Mouse (Mus musculus) urinary bladder, postnatal 36 days (tissue): Measurements from ENCODE around the gene Apc2.
"Not testable (repeated sequence)": the region's sequence is repeated elsewhere in the genome, so short reads cannot be mapped to it uniquely, and the experiment has no call there.

ENCODE experiments used
- DNase-seq, 2 experiments: peaks; one replicate each; pipeline ENCODE4 v3.0.0; 2022; ENCODE audit warnings: low spot score in 2 of 2, mixed read lengths in 1 of 2

Apc2 gene

DNA sequence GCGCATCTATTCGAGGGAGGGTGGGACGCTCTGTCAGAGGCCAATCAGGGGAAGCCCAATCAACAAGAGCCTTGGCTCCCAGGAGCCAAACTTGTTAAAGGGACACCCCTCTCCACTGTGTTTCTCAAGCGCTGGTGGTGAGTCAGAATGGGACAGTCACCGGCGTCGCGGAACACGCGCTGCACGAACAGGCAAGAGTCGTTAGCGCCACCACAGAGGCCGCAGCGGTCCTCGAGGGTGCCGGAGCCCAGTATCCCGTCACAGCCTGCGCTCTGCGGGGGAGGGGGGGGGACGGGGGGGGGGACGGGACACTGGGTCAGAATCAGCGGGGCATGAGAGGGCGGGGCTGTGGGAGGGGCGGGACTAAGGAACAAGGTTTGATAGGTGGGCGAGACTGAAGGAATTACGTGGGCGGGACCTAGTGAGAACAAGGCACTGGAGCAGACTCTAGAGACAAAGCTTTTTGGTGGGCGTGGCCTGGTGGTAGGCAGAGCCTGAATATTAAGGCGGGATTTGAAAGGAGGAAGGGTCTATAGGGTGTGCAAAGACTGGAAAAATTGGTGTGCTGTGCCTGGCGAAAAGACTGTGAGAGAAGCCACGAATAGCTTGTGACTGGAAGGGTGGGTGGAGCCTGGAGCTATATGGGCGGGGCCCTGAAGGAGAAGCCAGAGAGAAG is 47.1 kb downstream of the Apc2 start:
- peak; percentile 40 to 68 for DNase-seq

DNA sequence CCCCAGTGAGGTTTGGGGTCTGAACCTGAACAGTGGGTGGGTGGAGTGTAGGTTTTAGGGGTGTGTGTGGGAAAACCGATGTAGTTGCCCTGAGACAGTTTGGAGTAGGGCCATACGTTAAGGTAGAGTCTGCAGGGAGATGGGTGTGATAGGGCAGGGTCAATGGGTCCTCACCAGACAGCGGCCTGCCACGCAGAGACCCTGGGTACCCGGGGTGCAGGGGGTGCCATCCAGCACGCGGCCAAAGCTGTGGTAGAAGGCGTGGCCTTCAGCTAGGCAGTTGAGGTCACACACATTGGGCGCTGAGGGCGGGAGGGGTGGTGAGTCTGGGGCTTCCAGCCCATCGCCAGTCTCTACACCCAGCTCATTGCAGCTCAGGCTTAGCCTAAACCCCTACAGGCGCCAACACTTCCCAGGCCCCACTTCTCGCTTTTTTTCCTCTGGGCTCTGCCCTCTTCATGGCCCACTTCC is 47.7 kb downstream of the Apc2 start:
- no peak for DNase-seq

DNA sequence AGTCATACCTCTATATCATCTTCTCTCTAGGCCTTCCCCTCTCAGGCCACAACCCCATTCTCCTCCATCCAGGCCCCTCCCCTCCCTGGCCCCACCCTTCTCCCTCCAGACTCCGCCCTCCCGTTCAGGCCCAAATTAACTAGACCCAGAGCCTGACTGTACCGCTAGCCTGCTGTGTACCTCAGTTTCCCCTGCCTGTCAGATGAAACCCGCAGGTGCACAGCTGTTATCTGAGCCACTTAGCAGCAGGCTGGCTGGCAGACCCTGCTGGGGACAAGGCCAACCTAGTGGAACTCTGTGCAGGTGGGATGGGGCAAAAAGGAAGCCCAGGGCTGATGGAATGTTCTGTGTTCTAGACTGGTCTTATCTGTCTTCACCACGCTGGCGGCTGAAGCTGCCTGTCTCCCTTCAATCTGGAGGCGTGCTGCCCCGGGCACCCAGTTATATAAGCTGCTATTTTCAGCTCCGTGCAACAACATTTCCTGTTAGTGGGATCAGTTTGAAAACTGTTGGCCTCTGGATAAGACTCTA is 48.4 kb downstream of the Apc2 start:
- peak in 1 of 2 experiments; percentile 33 for DNase-seq

DNA sequence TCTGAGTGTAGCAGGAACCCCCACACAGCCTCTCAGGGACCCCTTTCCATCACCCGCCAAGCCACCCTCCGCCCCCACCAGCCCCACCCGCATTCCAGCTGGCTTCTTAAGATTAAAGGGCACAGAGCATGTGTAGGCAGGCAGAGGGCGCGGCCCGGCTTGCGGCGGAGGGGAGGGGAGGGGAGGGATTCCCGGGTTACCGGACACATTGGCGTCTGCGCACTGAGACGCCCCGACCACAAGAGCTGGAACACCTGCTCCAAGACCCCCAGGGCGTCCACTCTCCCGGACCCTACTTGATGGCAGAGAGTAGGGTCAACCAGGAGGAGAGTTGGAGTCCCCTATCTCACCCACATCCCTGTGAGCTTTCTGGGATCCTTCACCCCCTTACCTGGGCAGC is 49.3 kb downstream of the Apc2 start:
- DNase-seq, result peak in 1 of 2 experiments; percentile 55

DNA sequence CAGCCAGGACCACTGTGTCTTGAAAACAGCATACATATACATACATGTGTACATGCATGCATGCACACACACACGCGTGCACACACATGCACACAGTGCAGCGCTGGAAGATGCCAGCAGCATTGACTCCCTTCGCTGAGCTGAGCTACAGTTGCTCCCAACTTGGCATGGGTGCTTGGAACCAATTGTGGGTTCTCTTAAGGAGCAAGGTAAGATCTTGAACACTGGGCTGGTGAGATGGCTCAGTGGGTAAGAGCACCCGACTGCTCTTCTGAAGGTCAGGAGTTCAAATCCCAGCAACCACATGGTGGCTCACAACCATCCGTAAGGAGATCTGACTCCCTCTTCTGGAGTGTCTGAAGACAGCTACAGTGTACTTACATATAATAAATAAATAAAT is 50.2 kb downstream of the Apc2 start:
- DNase-seq, result not testable (repeated sequence)

DNA sequence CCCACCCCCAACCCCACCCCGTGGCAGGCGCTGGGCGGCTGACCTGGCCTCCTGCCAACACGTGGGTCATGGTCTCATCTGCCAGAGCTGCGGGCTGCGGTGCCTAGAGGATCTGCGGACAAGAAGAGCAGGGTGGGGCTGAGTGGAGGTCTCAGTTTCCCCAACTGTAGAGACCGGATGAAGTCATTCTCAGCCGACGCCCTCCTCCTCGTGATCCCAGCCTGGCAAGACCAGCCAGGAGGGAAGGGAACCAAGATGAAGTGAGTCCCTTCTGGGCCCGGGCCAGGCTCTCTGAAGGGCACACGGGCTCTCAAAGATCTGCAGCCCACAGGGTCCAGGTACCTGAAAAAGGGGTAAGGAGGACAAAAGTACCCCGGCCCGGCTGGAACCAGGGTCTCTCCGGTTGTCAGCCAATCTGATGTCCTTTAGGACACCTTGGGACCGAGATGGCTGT is 51.8 kb downstream of the Apc2 start:
- no peak for DNase-seq

DNA sequence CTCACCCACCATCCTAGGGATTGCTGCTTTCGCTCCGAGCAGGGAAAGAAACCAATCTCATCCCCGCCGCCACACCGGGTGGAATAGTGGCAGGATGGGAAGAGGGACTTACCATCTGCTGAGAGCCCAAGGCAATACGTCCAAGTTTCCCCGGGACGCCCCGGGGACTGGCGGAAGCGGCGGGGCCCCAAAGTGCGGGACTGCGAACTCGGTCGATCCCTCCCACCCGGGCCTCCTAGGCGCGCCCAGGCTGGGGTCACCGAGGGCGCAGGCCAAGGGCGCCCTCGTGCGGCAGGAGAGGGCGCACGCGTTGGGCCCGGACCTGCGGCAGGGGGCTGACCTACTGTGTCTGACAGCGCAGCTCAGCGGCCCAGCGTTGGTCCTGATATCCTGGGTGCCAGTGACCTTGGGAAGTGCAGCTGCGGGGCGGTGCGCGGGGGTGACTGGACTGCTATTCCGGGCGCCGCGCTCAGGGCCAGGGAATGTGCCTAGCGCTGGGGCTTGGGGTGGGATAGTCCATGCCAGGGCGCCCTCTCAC is 52.5 kb downstream of the Apc2 start, which contains the start of gene Adamtsl5:
Gene Adamtsl5 (minus strand): TSS at position 169 of the 538 bp plus-strand sequence.
- DNase-seq, result peak in 1 of 2 experiments; percentile 67

DNA sequence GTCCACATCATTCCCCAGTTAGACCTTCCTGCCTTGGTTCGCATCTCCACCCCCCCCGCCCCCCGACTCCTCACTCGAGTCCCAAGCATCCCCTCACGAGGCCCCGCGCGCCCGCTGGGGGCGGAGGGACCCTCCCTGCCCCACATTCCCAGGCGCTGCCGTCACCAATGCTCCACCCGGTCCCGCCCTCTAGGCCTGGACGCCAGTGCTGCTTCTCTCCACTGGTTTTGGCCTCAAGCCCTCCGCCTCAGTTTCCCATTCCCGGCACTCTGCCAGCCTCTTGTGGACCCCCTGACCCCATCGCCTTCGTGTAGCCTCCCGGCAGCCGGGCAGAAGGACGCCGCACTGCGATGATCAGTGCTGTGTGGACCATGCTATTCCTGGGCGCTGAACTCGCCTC is 53.2 kb downstream of the Apc2 start:
- no peak for DNase-seq

DNA sequence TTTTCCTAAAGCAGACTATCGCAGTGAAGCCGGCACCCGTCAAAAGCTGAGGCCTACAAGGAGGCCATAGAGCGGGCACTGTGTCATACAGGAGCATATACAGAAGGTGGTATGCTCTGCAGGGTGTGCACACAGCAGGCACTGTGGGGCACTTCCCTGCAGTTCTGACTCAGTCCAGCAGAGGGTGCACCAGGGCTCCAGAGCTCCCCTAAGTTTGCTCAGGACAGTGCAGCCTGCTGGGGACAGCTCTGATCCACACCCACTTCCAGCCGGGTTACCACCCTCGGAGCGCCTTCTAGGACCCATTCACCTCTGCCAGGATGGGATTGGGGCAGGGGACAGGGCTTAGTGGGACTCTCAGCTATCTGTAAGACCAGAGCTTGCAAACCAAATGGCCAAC is 54.5 kb downstream of the Apc2 start:
- DNase-seq, result peak; percentile 84 to 86

DNA sequence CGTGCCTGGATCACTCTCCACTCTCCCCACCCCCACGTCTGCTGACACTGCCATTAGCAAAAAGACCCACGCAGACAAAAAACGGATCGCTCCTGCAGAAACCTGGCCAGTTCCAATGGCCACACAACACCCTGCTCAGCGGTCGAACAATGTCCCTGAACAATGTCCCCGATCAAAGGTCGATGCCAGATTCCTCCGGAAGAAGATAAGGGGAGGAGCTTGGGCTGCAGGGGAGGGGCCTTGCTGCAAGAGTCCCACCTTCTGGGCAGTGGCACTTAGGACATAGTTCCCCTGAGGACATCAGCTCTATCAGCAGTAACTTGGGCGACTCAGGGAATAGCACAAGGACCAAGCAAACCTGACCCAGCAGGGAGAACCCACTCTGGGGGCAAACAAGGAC is 56.1 kb downstream of the Apc2 start:
- no peak for DNase-seq

DNA sequence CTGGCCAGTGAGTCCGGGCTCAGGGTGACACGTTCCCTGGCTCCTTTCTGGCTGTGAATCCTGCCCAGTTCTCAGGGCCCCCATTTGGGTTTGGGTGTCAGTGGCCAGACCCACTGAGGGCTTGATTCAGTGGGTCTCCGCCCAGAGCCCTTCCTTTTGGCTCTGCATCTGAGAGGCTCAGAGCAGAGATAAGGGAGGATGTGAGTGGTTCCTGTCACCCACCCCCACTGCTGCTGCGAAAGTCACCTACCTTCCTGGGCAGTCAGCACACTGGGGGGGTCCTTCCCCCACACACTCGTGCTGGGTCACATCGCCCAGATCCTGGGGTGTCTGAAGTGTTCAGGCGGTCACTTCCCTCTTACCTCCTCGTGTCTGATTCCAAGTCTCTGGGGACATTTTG is 57.0 kb downstream of the Apc2 start:
- DNase-seq, result no peak

DNA sequence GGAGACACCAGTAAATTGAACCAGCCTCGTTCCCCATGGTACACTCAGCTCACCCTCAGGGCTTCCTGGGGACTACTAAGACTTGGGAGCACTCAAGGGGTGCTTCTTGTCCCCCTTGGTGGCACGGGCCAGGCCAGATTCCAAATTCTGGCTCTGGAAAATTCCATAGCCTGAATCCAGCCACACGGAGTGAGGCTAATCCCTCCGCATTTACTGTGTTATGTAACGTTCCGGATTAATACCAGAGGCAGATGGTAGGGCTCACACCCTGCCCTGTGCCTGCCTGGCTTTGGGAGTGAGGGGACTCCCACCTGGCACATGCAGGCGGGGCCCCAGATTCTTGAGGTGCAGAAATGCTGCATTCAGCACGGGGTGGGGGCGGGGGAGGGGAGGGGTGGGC is 59.7 kb downstream of the Apc2 start:
- no peak for DNase-seq

DNA sequence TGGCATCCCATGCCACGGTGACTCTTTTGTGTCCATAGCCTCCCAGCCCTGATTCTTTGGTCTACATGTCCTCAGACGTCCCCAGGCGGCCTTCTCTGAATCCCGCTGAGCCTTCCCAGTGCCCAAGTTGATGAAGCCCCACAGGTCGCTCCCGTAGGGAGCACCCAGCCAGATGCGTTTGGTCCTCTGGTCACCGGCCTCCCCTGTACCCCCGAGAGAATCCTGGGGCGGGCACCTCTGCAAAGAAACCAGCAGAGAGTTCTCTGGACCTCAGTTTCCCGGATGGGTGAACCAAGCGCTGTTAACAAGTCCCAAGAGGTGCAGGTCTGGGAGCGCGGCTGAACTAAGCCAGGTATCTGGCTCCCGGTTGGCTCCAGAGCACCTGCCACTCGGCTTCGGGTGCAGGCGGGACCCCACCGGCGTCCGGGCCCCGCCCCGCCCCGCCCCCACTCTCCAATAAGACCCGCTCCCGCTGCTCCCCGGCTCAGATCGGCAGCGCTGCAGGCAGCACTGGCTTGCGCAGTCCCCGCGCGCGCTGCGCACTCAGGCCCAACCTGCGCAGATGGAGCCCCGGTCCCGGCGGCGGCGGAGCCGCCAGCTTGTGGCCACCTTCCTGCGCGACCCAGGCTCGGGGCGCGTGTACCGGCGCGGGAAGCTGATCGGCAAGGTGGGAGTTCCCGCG is 60.4 kb downstream of the Apc2 start, which contains the start of gene Plk5:
Gene Plk5 (plus strand): TSS at position 459 of the 682 bp plus-strand sequence.
- DNase-seq, result no peak

DNA sequence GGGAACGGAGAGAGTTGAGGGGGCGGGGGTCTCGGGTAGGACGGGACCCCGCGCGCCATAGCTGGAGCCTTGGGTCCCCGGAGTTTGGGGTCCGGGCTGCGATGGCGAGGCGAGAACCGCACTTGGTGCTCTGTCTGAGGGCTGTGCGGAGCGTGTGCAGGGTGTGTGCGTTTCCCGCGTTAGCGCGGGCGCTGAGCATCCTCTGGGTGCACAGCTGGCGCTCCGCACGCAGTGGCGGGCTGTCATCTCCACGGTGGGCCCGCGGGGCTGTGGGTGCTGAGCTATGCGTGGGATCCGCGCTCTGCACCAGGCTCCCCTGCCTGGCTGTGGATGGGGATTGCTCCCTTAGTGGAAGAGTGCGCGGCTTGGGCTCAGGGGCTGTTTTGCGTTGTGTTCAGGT is 61.0 kb downstream of the Apc2 start:
- DNase-seq, result no peak

DNA sequence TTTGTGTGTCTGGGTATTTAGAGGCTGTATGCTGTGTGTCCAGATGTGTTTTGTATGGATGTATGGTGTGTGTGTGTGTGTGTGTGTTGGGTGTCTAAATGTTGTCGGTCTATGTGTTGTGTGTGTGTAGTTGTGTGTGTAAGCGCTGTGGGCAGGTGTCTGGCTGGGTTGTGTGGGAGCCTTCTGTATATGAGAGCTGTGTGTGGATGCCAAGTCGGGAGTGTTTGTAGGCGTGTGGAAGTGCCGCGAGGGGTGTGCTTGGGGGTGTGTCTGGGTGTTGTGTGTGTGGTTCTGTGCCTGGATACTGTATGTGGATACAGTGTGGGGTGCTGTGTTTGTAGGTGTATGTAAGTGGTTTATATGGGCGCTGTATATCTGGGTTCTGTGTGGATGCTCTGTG is 61.6 kb downstream of the Apc2 start:
- DNase-seq, result no peak

DNA sequence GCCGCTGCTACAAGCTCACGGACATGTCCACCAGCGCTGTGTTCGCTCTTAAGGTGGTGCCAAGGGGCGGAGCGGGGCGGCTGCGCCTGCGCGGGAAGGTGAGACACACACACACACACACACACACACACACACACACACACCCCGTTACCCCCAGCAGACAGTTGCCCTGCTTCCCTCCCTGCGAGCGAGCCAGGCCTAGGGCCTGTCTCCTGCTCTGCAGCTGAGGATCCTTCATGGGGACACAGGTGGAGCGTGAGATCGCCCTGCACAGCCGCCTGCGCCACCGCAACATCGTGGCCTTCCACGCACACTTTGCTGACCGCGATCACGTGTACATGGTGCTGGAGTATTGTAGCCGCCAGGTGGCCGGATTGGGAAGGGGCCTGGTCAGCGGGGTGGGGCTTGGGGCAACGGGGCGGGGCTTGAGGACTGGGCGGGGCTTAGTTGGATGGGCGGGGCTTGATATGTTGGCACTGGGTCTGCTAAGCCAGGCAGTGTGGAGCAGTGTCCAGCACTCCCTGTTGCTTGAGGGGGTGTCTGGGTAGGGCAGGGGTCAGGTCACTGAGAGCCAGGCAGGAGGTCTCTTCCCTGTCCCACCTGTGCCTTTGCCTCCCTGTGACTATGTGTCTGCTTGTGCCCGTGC is 62.3 kb downstream of the Apc2 start:
- DNase-seq, result peak; percentile 37 to 55

DNA sequence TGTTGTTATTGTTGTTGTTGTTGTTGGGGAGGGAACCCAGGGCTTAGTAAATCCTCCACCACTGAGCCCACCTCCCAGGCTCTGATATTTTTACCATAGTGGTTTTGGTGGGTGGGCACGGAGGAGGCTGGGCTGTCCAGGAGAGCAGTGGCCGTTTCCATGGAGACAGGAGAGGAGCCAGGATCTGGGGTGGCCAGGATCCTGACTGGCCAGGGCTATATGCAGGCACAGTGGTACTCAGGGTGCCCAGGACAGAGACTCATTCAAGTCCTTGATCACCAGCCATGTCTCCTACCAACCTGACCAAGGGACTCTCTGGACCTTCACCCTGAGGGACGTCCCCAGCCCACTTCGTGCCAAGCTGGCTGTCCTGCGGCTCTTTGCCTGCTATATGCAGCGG is 68.0 kb downstream of the Apc2 start:
- no peak for DNase-seq

DNA sequence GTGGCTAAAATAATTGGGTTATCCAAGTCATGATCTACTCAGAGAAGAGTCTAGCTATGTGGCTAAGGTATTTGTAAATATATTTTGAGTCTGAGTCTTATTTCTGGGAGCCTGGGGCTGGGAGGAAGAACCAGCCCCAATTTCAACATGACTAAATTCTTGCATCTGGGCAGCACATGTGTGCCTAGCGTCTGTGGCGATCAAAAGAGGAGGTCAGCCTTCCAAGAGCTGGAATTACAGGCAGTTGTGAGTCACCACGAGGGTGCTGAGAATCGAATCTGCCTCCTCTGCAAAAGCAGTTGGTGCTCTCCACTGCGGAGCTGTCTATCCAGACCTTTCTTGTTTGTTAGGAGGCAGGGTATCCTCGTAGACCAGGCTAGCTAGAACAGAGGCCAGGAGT is 70.0 kb downstream of the Apc2 start:
- no peak for DNase-seq
